Mouse (Mus musculus): Measurements from ENCODE around the gene Dnaaf2.

DNA sequence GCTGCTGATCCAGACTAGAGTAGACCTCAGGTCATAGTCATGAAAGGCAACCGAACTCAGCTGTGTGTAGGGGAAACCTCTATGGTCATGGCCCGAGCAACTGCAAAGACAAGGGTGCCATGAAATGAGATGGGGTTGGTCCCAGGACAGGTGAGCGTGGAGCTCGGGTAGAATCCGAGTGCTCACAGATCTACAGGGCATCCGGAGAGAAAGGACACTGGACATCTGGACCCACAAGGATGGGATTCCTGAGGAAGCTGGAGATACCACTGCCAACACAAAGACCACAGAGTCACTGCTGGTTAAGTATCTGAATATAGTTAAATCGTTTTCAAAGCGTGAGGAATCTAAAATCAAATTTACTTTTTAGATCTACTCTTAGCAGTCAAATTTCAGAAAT lies 9.2 kb upstream of the Dnaaf2 start:
- no peak for TF ChIP-seq CTCF (IDR thresholded peaks at IDR 0.05; ENCODE audit: low read depth, low read length)
- TF ChIP-seq POLR2A (IDR thresholded peaks at IDR 0.05; ENCODE audit: borderline replicate concordance, low read depth, low read length) = no peak

Measured in bone marrow macrophage, adult 2 months (primary cell).